In the genomic region with DNA sequence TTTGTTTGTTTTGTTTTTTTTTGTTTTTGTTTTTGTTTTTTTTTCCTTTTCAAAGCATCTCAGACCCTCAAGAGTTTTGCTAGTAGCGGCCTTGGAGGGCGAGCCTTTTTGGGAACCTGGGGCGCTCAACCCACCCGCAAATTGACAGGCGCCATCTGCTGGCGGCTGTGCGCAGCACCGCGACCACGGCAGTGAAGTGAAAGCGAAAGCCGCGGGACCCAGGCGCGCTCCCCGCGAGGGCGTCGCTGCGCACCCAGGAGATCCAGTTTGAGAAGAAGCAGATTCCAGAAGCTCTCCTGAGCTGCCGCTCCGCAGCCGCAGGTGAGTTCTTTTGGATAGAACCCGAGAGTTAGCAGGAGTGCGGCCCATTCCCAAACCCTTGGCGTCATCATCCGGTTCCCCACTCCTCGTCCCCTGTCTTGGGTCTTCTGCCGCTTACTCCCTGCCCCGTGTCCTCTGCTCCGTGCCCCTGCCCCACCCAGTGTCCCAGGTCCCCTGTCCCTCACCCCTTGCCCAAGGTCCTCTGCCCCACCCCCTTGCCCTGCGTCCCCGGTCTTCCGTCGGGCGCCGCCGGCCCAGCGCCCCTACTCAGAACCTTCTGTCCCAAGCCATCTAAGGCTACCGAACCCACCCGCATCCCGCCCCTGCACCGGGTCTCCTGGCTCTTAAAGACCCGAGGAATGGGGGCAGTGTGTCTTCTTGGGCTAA, we compare ENCODE assay signal across 8 mouse cellular contexts. TPM values are rescaled to one million over a fixed set of nuclear protein-coding genes. Genes with fewer than 3 reads are reported as not detected.
DNase-seq lines count a peak whose midpoint lies in the region; ATAC-seq and TF ChIP-seq lines count a peak whose summit lies in the region.

No protein-coding gene starts in this region.

- peak overlapping the region; percentile 89 for H3K4me2 ChIP-seq in hindbrain, embryonic 11.5 days (replicated peaks; ENCODE audit: low read depth, low read length)
- peak overlapping the region; percentile 97 for H3K4me2 ChIP-seq in lung, embryonic 16.5 days (ENCODE audit: low read depth, low read length)

- ATAC-seq in frontal cortex, adult (ENCODE audit: low TSS enrichment), result peak; percentile 75
- ATAC-seq in hindbrain, embryonic 11.5 days (ENCODE audit: low FRiP score), result no peak
- ATAC-seq in lung, embryonic 16.5 days (ENCODE audit: low read depth), result peak; percentile 77

- H3K27ac ChIP-seq in hindbrain, embryonic 11.5 days (ENCODE audit: low read depth, low read length), result no peak overlapping the region
- H3K27ac ChIP-seq in lung, embryonic 16.5 days (ENCODE audit: low read length), result peak overlapping the region; percentile 30; the same call in 1 of the 2 replicates
- no peak overlapping the region for H3K27ac ChIP-seq in olfactory bulb, adult 2 months (ENCODE audit: insufficient read depth, low read depth, low read length)

- H3K36me3 ChIP-seq in hindbrain, embryonic 11.5 days (ENCODE audit: control insufficient read depth, insufficient read depth, low read length), result no peaks in the 10 kb centered on the region
- H3K36me3 ChIP-seq in lung, embryonic 16.5 days (ENCODE audit: control insufficient read depth, insufficient read depth, low read length), result no peaks in the 10 kb centered on the region

- under 1% methylated on average over 44 of the region's 44 CpGs for WGBS in hindbrain, embryonic 11.5 days
- 1% methylated on average over 44 of the region's 44 CpGs for WGBS in lung, embryonic 16.5 days
- under 1% methylated on average over 44 of the region's 44 CpGs for WGBS in olfactory bulb, adult 2 months

- peak; percentile 95 for TF ChIP-seq CTCF in olfactory bulb, adult 2 months (IDR thresholded peaks at IDR 0.05; ENCODE audit: insufficient read depth, low read depth, low read length)

- peak overlapping the region; percentile 39 for H3K9ac ChIP-seq in hindbrain, embryonic 11.5 days (ENCODE audit: low read depth, low read length)
- H3K9ac ChIP-seq in lung, embryonic 16.5 days (ENCODE audit: low read length), result peak overlapping the region; percentile 77

- H3K27me3 ChIP-seq in hindbrain, embryonic 11.5 days (ENCODE audit: control insufficient read depth, insufficient read depth, low read length), result peaks cover 23% of the 10 kb centered on the region
- no peaks in the 10 kb centered on the region; the same call in 1 of the 2 replicates for H3K27me3 ChIP-seq in lung, embryonic 16.5 days (ENCODE audit: control insufficient read depth, insufficient read depth, low read depth, low read length)

- DNase-seq in MN1 (ENCODE audit: low spot score), result peak; percentile 87
- peak; percentile 75 for DNase-seq in cerebellum, adult 9-10 months
- DNase-seq in hindbrain, embryonic 11.5 days (ENCODE audit: low spot score), result peak; percentile 90
- peak; percentile 92 for DNase-seq in layer of hippocampus, postnatal 10 days (ENCODE audit: low spot score in 2 of 2)
- peak; percentile 87 to 88 for DNase-seq in thymus, adult 18-20 months

- H3K9me3 ChIP-seq in hindbrain, embryonic 11.5 days (ENCODE audit: control insufficient read depth, low read length), result no peaks in the 10 kb centered on the region
- H3K9me3 ChIP-seq in lung, embryonic 16.5 days (ENCODE audit: control insufficient read depth, low read length), result peaks cover under 1% of the 10 kb centered on the region; the same call in 1 of the 2 replicates

- H3K4me1 ChIP-seq in hindbrain, embryonic 11.5 days (replicated peaks; ENCODE audit: control insufficient read depth, insufficient read depth, low read length), result peaks cover 6% of the 10 kb centered on the region; the same call in 1 of the 2 replicates
- H3K4me1 ChIP-seq in lung, embryonic 16.5 days (replicated peaks; ENCODE audit: control insufficient read depth, insufficient read depth, low read length), result peaks cover 11% of the 10 kb centered on the region
- H3K4me1 ChIP-seq in olfactory bulb, adult 2 months (ENCODE audit: control insufficient read depth, insufficient read depth, low read length), result peaks cover 14% of the 10 kb centered on the region

- no peak for TF ChIP-seq POLR2A in olfactory bulb, adult 2 months (IDR thresholded peaks at IDR 0.05; ENCODE audit: insufficient read depth, low read depth, low read length)

- H3K4me3 ChIP-seq in hindbrain, embryonic 11.5 days (ENCODE audit: low read depth, low read length), result peak overlapping the region; percentile 61
- H3K4me3 ChIP-seq in lung, embryonic 16.5 days (ENCODE audit: low read length), result peak overlapping the region; percentile 71
- H3K4me3 ChIP-seq in olfactory bulb, adult 2 months (ENCODE audit: insufficient read depth, low read depth, low read length), result peak overlapping the region; percentile 71

RNA-seq across cellular contexts. Expression of a gene that starts 1.1 kb away (rescaled TPM):
- 0.19 and 0.50 TPM in 2 replicates for polyA plus RNA-seq in hindbrain, embryonic 11.5 days (2014; fragmentation: Nextera tagmentation; extraction: Ambion mirVana)
- 1 to 10 TPM; 4.8 to 6.3 TPM for total RNA-seq in layer of hippocampus, postnatal 10 days (2021)
- 12.2 and 18.1 TPM in 2 replicates for polyA plus RNA-seq in lung, embryonic 16.5 days (2015; fragmentation: Nextera tagmentation; extraction: Ambion mirVana)
- polyA plus RNA-seq in olfactory bulb, adult 2 months (2012; ENCODE audit: insufficient read depth, insufficient read length, low replicate concordance, missing spikeins), result 159 TPM in 1 of 2 replicates, not detected in the other

RNA-seq across cellular contexts. Expression of a gene that starts 6.9 kb away (rescaled TPM):
- 1.3 and 1.9 TPM in 2 replicates for polyA plus RNA-seq in hindbrain, embryonic 11.5 days (2014; fragmentation: Nextera tagmentation; extraction: Ambion mirVana)
- total RNA-seq in layer of hippocampus, postnatal 10 days (2021), result 1 to 10 TPM; 2.3 to 4.4 TPM
- polyA plus RNA-seq in lung, embryonic 16.5 days (2015; fragmentation: Nextera tagmentation; extraction: Ambion mirVana), result 21.4 and 37.2 TPM in 2 replicates
- polyA plus RNA-seq in olfactory bulb, adult 2 months (2012; ENCODE audit: insufficient read depth, insufficient read length, low replicate concordance, missing spikeins), result not detected in 2 replicates

RNA-seq across cellular contexts. Expression of a gene that starts 16.9 kb away (rescaled TPM):
- 0.42 and 1.1 TPM in 2 replicates for polyA plus RNA-seq in hindbrain, embryonic 11.5 days (2014; fragmentation: Nextera tagmentation; extraction: Ambion mirVana)
- total RNA-seq in layer of hippocampus, postnatal 10 days (2021), result 1 to 10 TPM; 1.4 to 1.9 TPM
- polyA plus RNA-seq in lung, embryonic 16.5 days (2015; fragmentation: Nextera tagmentation; extraction: Ambion mirVana), result 8.8 and 12.8 TPM in 2 replicates
- 272 TPM in 1 of 2 replicates, not detected in the other for polyA plus RNA-seq in olfactory bulb, adult 2 months (2012; ENCODE audit: insufficient read depth, insufficient read length, low replicate concordance, missing spikeins)

RNA-seq across cellular contexts. Expression of a gene that starts 17.1 kb away (rescaled TPM):
- 1.0 and 1.1 TPM in 2 replicates for polyA plus RNA-seq in hindbrain, embryonic 11.5 days (2014; fragmentation: Nextera tagmentation; extraction: Ambion mirVana)
- total RNA-seq in layer of hippocampus, postnatal 10 days (2021), result 1 to 10 TPM; 5.1 to 5.2 TPM
- 7.2 and 9.7 TPM in 2 replicates for polyA plus RNA-seq in lung, embryonic 16.5 days (2015; fragmentation: Nextera tagmentation; extraction: Ambion mirVana)
- not detected in 2 replicates for polyA plus RNA-seq in olfactory bulb, adult 2 months (2012; ENCODE audit: insufficient read depth, insufficient read length, low replicate concordance, missing spikeins)

RNA-seq across cellular contexts. Expression of a gene that starts 34.2 kb away (rescaled TPM):
- not detected in 2 replicates for polyA plus RNA-seq in hindbrain, embryonic 11.5 days (2014; fragmentation: Nextera tagmentation; extraction: Ambion mirVana)
- total RNA-seq in layer of hippocampus, postnatal 10 days (2021), result under 1 TPM; 0.18 to 0.33 TPM
- 0.35 and 0.53 TPM in 2 replicates for polyA plus RNA-seq in lung, embryonic 16.5 days (2015; fragmentation: Nextera tagmentation; extraction: Ambion mirVana)
- not detected in 2 replicates for polyA plus RNA-seq in olfactory bulb, adult 2 months (2012; ENCODE audit: insufficient read depth, insufficient read length, low replicate concordance, missing spikeins)

Comparison
In these comparisons a context has a peak if more than half of its experiments do, and no peak if none do; other contexts are left out.
1. RNA of a gene that starts 16.9 kb away (polyA plus RNA-seq): 272 TPM in olfactory bulb, adult 2 months; 8.8 to 12.8 TPM in lung, embryonic 16.5 days and 0.42 to 1.1 TPM in hindbrain, embryonic 11.5 days; every median in the first group is over 10 times any median in the second.
2. Peak in every context shown above with its lines, with median percentiles within 50 percentile points of each other: DNase-seq and H3K4me3 ChIP-seq.